Mouse (Mus musculus) testis, adult 2 months (tissue): Measurements from ENCODE around the gene Gm20388.

ENCODE experiments used
- CTCF ChIP-seq: fragments of 200-500 bp; IDR thresholded peaks from 2 replicates; pipeline ENCODE4 v1.5.1; 2012; ENCODE audit warnings: low read depth, mild to moderate bottlenecking, inconsistent platforms, low read length, moderate library complexity; ENCODE audit not compliant: control insufficient read depth, insufficient read depth, insufficient replicate concordance
- POLR2A ChIP-seq: fragments of 200-500 bp; IDR thresholded peaks from 2 replicates; pipeline ENCODE4 v1.6.1; 2012; ENCODE audit warnings: low read depth, mild to moderate bottlenecking, inconsistent platforms, low read length, moderate library complexity; ENCODE audit not compliant: control insufficient read depth

DNA sequence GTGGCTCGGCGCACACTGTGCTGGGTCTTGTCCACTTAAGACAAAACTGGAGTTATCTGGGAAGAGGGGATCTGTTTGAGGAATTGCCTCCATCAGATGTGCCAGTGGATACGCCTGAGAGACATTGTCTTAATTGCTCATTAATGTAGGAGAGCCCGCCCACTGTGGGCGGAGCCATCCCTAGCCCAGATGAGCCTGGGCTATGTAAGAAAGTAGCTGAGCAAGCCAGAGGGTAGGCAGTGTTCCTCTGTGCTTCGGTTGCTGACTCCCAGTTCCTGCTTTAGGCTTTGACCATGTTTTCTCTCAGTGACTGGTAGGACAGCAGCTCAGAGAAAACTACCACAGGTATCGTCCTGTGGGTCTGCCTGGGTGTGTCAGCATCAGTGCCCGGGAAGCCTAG lies 2923.8 kb downstream of the Gm20388 start:
- TF ChIP-seq CTCF (no peak), POLR2A (no peak)
